Mouse (Mus musculus): ENCODE results near the gene Comt. TPM values are rescaled to one million over a fixed set of nuclear protein-coding genes. Genes with fewer than 3 reads are reported as not detected.

Gene Comt
- polyA plus RNA-seq, 1 experiment from 2014 or later: 60.8 TPM

- H3K4me2 ChIP-seq (ENCODE audit: low read depth): no peak overlapping the region
- no peak overlapping the region for H3K4me3 ChIP-seq (ENCODE audit: low read depth, low read length)
- H3K36me3 ChIP-seq (ENCODE audit: control insufficient read depth, insufficient read depth, low read length): no peaks in the 10 kb centered on the region
- ATAC-seq (ENCODE audit: insufficient read depth, low FRiP score, low TSS enrichment) (no peak), DNase-seq (ENCODE audit: low spot score) (no peak)
- WGBS: 97% methylated on average over 3 of the region's 3 CpGs
- H3K27me3 ChIP-seq (ENCODE audit: control insufficient read depth, insufficient read depth, low read length): no peaks in the 10 kb centered on the region
- H3K27ac ChIP-seq (ENCODE audit: low read depth, low read length): no peak overlapping the region
- H3K4me1 ChIP-seq (ENCODE audit: control insufficient read depth, insufficient read depth, low read length): peaks cover 54% of the 10 kb centered on the region
- H3K9me3 ChIP-seq (ENCODE audit: control insufficient read depth, low read length): no peaks in the 10 kb centered on the region
- H3K9ac ChIP-seq (ENCODE audit: low read length): no peak overlapping the region
Measured at GRCm38 (mm10) chr16:18391127-18391526, 35.5 kb downstream of the Comt start.

- ATAC-seq (ENCODE audit: insufficient read depth, low FRiP score, low TSS enrichment): no peak
Measured at GRCm38 (mm10) chr16:18390399-18390798, 36.3 kb downstream of the Comt start.

GRCm38 (mm10) chr16:18388583-18389435, 37.8 kb downstream of the Comt start:
- WGBS: 89% methylated on average over 14 of the region's 14 CpGs
- ATAC-seq (ENCODE audit: insufficient read depth, low FRiP score, low TSS enrichment): no peak
- H3K27ac ChIP-seq (ENCODE audit: low read depth, low read length): peak overlapping the region; percentile 76

More at GRCm38 (mm10) chr16:18390399-18390798, 36.3 kb downstream of the Comt start:
- WGBS: 80% methylated on average over 6 of the region's 6 CpGs
- Histone ChIP-seq H3K36me3 (ENCODE audit: control insufficient read depth, insufficient read depth, low read length) (no peaks in the 10 kb centered on the region), H3K27ac (ENCODE audit: low read depth, low read length) (no peak overlapping the region), H3K27me3 (ENCODE audit: control insufficient read depth, insufficient read depth, low read length) (no peaks in the 10 kb centered on the region), H3K4me1 (ENCODE audit: control insufficient read depth, insufficient read depth, low read length) (peaks cover 49% of the 10 kb centered on the region), H3K9ac (ENCODE audit: low read length) (no peak overlapping the region), H3K4me3 (ENCODE audit: low read depth, low read length) (no peak overlapping the region), H3K9me3 (ENCODE audit: control insufficient read depth, low read length) (no peaks in the 10 kb centered on the region), H3K4me2 (ENCODE audit: low read depth) (no peak overlapping the region)
- DNase-seq (ENCODE audit: low spot score): no peak

GRCm38 (mm10) chr16:18387704-18388582, 38.7 kb downstream of the Comt start:
- Histone ChIP-seq H3K4me2 (ENCODE audit: low read depth) (no peak overlapping the region), H3K4me3 (ENCODE audit: low read depth, low read length) (no peak overlapping the region), H3K9me3 (ENCODE audit: control insufficient read depth, low read length) (no peaks in the 10 kb centered on the region), H3K27me3 (ENCODE audit: control insufficient read depth, insufficient read depth, low read length) (no peaks in the 10 kb centered on the region), H3K9ac (ENCODE audit: low read length) (no peak overlapping the region; the same call in 1 of the 2 replicates), H3K36me3 (ENCODE audit: control insufficient read depth, insufficient read depth, low read length) (no peaks in the 10 kb centered on the region), H3K4me1 (ENCODE audit: control insufficient read depth, insufficient read depth, low read length) (peaks cover 40% of the 10 kb centered on the region), H3K27ac (ENCODE audit: low read depth, low read length) (peak overlapping the region; percentile 76)
- DNase-seq (ENCODE audit: low spot score) (no peak), ATAC-seq (ENCODE audit: insufficient read depth, low FRiP score, low TSS enrichment) (no peak)
- 52% methylated on average over 6 of the region's 7 CpGs for WGBS

More at GRCm38 (mm10) chr16:18388583-18389435, 37.8 kb downstream of the Comt start:
- Histone ChIP-seq H3K36me3 (ENCODE audit: control insufficient read depth, insufficient read depth, low read length) (no peaks in the 10 kb centered on the region), H3K4me3 (ENCODE audit: low read depth, low read length) (no peak overlapping the region), H3K4me1 (ENCODE audit: control insufficient read depth, insufficient read depth, low read length) (peaks cover 43% of the 10 kb centered on the region), H3K9ac (ENCODE audit: low read length) (no peak overlapping the region), H3K4me2 (ENCODE audit: low read depth) (no peak overlapping the region), H3K9me3 (ENCODE audit: control insufficient read depth, low read length) (no peaks in the 10 kb centered on the region), H3K27me3 (ENCODE audit: control insufficient read depth, insufficient read depth, low read length) (no peaks in the 10 kb centered on the region)
- DNase-seq (ENCODE audit: low spot score): no peak

- Histone ChIP-seq H3K4me1 (ENCODE audit: control insufficient read depth, insufficient read depth, low read length) (peaks cover 43% of the 10 kb centered on the region), H3K4me3 (ENCODE audit: low read depth, low read length) (no peak overlapping the region), H3K9ac (ENCODE audit: low read length) (no peak overlapping the region), H3K9me3 (ENCODE audit: control insufficient read depth, low read length) (no peaks in the 10 kb centered on the region), H3K27ac (ENCODE audit: low read depth, low read length) (no peak overlapping the region), H3K27me3 (ENCODE audit: control insufficient read depth, insufficient read depth, low read length) (no peaks in the 10 kb centered on the region), H3K36me3 (ENCODE audit: control insufficient read depth, insufficient read depth, low read length) (no peaks in the 10 kb centered on the region), H3K4me2 (ENCODE audit: low read depth) (no peak overlapping the region)
- ATAC-seq (ENCODE audit: insufficient read depth, low FRiP score, low TSS enrichment): no peak
- DNase-seq (ENCODE audit: low spot score): no peak
- WGBS: 66% methylated on average over 3 of the region's 3 CpGs
Measured at GRCm38 (mm10) chr16:18386972-18387371, 39.7 kb downstream of the Comt start.

- Histone ChIP-seq H3K36me3 (ENCODE audit: control insufficient read depth, insufficient read depth, low read length) (no peaks in the 10 kb centered on the region), H3K9me3 (ENCODE audit: control insufficient read depth, low read length) (no peaks in the 10 kb centered on the region), H3K4me1 (ENCODE audit: control insufficient read depth, insufficient read depth, low read length) (peaks cover 49% of the 10 kb centered on the region), H3K9ac (ENCODE audit: low read length) (no peak overlapping the region), H3K4me2 (ENCODE audit: low read depth) (no peak overlapping the region), H3K27me3 (ENCODE audit: control insufficient read depth, insufficient read depth, low read length) (no peaks in the 10 kb centered on the region), H3K27ac (ENCODE audit: low read depth, low read length) (no peak overlapping the region), H3K4me3 (ENCODE audit: low read depth, low read length) (no peak overlapping the region)
- no peak for DNase-seq (ENCODE audit: low spot score)
- WGBS: 80% methylated on average over 7 of the region's 7 CpGs
- ATAC-seq (ENCODE audit: insufficient read depth, low FRiP score, low TSS enrichment): no peak
Measured at GRCm38 (mm10) chr16:18386451-18386850, 40.2 kb downstream of the Comt start.

GRCm38 (mm10) chr16:18385411-18385810, 41.2 kb downstream of the Comt start:
- 74% methylated on average over 5 of the region's 5 CpGs for WGBS
- H3K27me3 ChIP-seq (ENCODE audit: control insufficient read depth, insufficient read depth, low read length): no peaks in the 10 kb centered on the region
- ATAC-seq (ENCODE audit: insufficient read depth, low FRiP score, low TSS enrichment): no peak
- H3K27ac ChIP-seq (ENCODE audit: low read depth, low read length): no peak overlapping the region
- H3K4me1 ChIP-seq (ENCODE audit: control insufficient read depth, insufficient read depth, low read length): peaks cover 58% of the 10 kb centered on the region
- no peak overlapping the region for H3K4me2 ChIP-seq (ENCODE audit: low read depth)
- no peak for DNase-seq (ENCODE audit: low spot score)
- H3K9ac ChIP-seq (ENCODE audit: low read length): no peak overlapping the region
- H3K4me3 ChIP-seq (ENCODE audit: low read depth, low read length): no peak overlapping the region
- no peaks in the 10 kb centered on the region for H3K36me3 ChIP-seq (ENCODE audit: control insufficient read depth, insufficient read depth, low read length)
- H3K9me3 ChIP-seq (ENCODE audit: control insufficient read depth, low read length): no peaks in the 10 kb centered on the region

GRCm38 (mm10) chr16:18384659-18385058, 42.0 kb downstream of the Comt start:
- Histone ChIP-seq H3K9me3 (ENCODE audit: control insufficient read depth, low read length) (no peaks in the 10 kb centered on the region), H3K27ac (ENCODE audit: low read depth, low read length) (no peak overlapping the region), H3K4me1 (ENCODE audit: control insufficient read depth, insufficient read depth, low read length) (peaks cover 66% of the 10 kb centered on the region), H3K9ac (ENCODE audit: low read length) (no peak overlapping the region), H3K36me3 (ENCODE audit: control insufficient read depth, insufficient read depth, low read length) (no peaks in the 10 kb centered on the region), H3K4me2 (ENCODE audit: low read depth) (no peak overlapping the region), H3K27me3 (ENCODE audit: control insufficient read depth, insufficient read depth, low read length) (no peaks in the 10 kb centered on the region), H3K4me3 (ENCODE audit: low read depth, low read length) (no peak overlapping the region)
- DNase-seq (ENCODE audit: low spot score) (no peak), ATAC-seq (ENCODE audit: insufficient read depth, low FRiP score, low TSS enrichment) (no peak)
- 69% methylated on average over 8 of the region's 8 CpGs for WGBS
